Mouse (Mus musculus) lung, embryonic 14.5 days (tissue): ENCODE data around the gene Slc27a5. TPM values are rescaled to one million over a fixed set of nuclear protein-coding genes. Genes with fewer than 3 reads are reported as not detected.

Experiments
- ATAC-seq: fragments of 200-750 bp; cut with Nextera tagmentation; 2 replicates; pipeline ENCODE4 v1.8.0; 2017; ENCODE audit warnings: mild to moderate bottlenecking, moderate TSS enrichment, moderate library complexity; ENCODE audit not compliant: insufficient read depth
- DNase-seq: peaks from one replicate; pipeline ENCODE4 v3.0.0-alpha.2; 2015
- H3K27ac ChIP-seq: fragments of 300-500 bp; sonication (generic); 2 replicates; pipeline ENCODE4 v1.5.1; 2014; ENCODE audit warnings: low read depth, mild to moderate bottlenecking, moderate library complexity
- H3K27me3 ChIP-seq: fragments of 300-500 bp; sonication (generic); 2 replicates; pipeline ENCODE4 v1.6.1; 2014; ENCODE audit warnings: low read length, control low read depth; ENCODE audit not compliant: insufficient read depth
- H3K36me3 ChIP-seq: fragments of 300-500 bp; sonication (generic); 2 replicates; pipeline ENCODE4 v1.6.1; 2014; ENCODE audit warnings: control low read depth; ENCODE audit not compliant: insufficient read depth
- H3K4me1 ChIP-seq: fragments of 300-500 bp; sonication (generic); 2 replicates; pipeline ENCODE4 v1.6.1; 2014; ENCODE audit warnings: antibody characterized with exemption, control low read depth; ENCODE audit not compliant: insufficient read depth
- H3K4me2 ChIP-seq: fragments of 300-500 bp; sonication (generic); 2 replicates; pipeline ENCODE4 v1.6.1; 2014; ENCODE audit warnings: mild to moderate bottlenecking
- H3K4me3 ChIP-seq: fragments of 300-500 bp; sonication (generic); 2 replicates; pipeline ENCODE4 v1.5.1; 2014; ENCODE audit warnings: low read depth, low read length
- H3K9ac ChIP-seq: fragments of 300-500 bp; sonication (generic); 2 replicates; pipeline ENCODE4 v1.6.1; 2014
- H3K9me3 ChIP-seq: fragments of 300-500 bp; sonication (generic); 2 replicates; pipeline ENCODE4 v1.6.1; 2016; ENCODE audit warnings: low read depth, low read length, control low read depth
- CTCF ChIP-seq: IDR thresholded peaks from 2 replicates; pipeline ENCODE4 v1.5.1; 2016; ENCODE audit warnings: antibody characterized with exemption, low read depth
- WGBS: fragments of 180-500 bp; shearing (Covaris S2); extraction: QIAGEN DNeasy Blood & Tissue Kit; methylation state at CpG from one replicate; pipeline ENCODE4 v1.1.7; 2014; 5-methylcytosine and 5-hydroxymethylcytosine counted together
- polyA plus RNA-seq: library from polyadenylated mRNA; unstranded; fragments of >200 nt; fragmentation: Nextera tagmentation; extraction: Ambion mirVana; gene quantifications from 2 replicates; pipeline ENCODE4 v1.2.1, GENCODE M21; 2014

Slc27a5 gene
- polyA plus RNA-seq, 1 experiment from 2014 or later: not detected

DNA sequence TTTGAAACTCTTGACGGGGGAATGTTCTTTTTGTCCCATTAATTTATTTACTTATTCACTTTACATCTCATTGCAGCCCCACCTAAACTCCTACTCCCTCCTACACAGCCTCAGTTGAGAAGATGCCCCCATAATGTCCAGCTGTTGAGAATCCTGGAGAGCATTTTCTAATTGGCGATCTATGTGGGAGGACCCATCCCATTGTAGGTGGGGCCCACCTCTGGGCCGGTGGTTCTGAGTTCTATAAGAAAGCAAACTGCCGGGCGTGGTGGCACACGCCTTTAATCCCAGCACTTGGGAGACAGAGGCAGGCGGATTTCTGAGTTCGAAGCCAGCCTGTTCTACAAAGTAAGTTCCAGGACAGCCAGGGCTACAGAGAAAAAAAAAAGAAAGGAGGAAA lies 11.1 kb downstream of the Slc27a5 start:
- DNase-seq (no peak), ATAC-seq (no peak)
- 80% methylated on average over 8 of the region's 8 CpGs for WGBS
- Histone ChIP-seq H3K4me1 (no peaks in the 10 kb centered on the region), H3K9me3 (no peaks in the 10 kb centered on the region), H3K4me2 (no peak overlapping the region), H3K27ac (no peak overlapping the region), H3K4me3 (no peak overlapping the region), H3K36me3 (0 out of 2 replicates have a peak, but pooled peaks cover 4% of the 10 kb centered on the region), H3K9ac (no peak overlapping the region), H3K27me3 (no peaks in the 10 kb centered on the region)
- no peak for TF ChIP-seq CTCF

DNA sequence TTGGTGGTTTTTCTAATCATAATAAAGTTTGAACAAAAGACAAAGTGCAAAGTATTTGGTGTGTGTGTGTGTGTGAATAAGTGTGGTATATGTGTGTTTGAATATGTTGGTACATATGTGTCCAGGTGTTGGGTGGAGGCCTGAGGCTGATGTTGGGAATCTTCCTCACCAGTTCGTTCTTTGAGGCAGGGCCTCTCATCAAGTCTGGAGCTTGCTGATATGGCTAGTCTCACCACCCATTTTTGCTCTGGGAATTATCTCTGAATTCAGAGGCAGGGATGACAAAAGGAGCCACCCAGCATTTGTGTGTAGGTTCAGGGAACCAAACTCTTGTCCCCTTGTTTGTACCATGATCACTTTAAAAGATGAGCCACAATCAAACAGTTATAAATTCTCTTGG lies 12.3 kb downstream of the Slc27a5 start:
- Histone ChIP-seq H3K36me3 (0 out of 2 replicates have a peak, but pooled peaks cover 4% of the 10 kb centered on the region), H3K27me3 (no peaks in the 10 kb centered on the region), H3K9ac (no peak overlapping the region), H3K27ac (no peak overlapping the region), H3K4me2 (no peak overlapping the region), H3K9me3 (no peaks in the 10 kb centered on the region), H3K4me1 (no peaks in the 10 kb centered on the region), H3K4me3 (no peak overlapping the region)
- no peak for ATAC-seq
- no peak for DNase-seq
- no peak for TF ChIP-seq CTCF
- WGBS: 83% methylated on average over 1 of the region's 1 CpGs

DNA sequence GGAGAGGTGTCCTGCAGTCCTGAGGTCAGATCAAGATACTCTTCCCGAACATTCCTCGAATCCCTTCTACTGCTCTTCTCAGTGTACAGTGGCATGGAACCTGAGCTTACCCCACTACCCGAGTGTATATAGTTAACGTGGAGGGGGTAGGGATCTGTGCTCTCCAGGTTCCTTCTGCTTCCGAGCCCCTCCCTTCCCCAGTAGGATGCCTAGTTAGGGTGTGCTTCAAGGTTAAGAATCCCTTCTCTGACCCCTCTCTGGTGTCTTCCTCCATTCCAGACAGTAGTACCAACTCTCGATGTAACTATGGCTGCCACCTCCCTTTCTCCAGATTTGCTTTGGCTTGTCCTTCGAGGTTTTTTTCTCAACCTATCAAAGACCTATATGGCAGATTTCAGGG lies 17.7 kb downstream of the Slc27a5 start:
- DNase-seq: no peak
- Histone ChIP-seq H3K4me2 (no peak overlapping the region), H3K27me3 (no peaks in the 10 kb centered on the region), H3K4me3 (no peak overlapping the region), H3K9ac (no peak overlapping the region), H3K27ac (no peak overlapping the region), H3K9me3 (no peaks in the 10 kb centered on the region), H3K4me1 (no peaks in the 10 kb centered on the region), H3K36me3 (0 out of 2 replicates have a peak, but pooled peaks cover 4% of the 10 kb centered on the region)
- WGBS: 74% methylated on average over 7 of the region's 7 CpGs
- no peak for TF ChIP-seq CTCF
- ATAC-seq: no peak

DNA sequence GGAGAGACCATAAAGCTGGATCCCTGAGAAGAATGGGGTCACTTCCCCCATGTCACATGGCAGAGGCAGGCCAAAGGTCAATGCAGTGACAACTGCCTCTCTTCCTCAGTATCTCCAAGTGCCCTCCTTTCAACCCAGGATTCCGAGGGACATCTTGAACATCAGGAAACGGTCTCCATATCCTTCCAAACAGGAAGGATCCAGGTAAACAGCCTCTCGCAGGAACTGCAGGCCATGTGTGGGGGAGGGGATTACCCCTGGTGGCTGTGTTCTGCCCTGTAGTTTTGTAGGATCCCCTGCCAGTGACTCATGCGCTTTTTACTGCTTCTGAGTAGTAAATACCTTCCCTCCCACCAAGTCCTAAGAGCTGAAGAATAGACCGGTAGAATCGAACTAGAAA lies 18.2 kb downstream of the Slc27a5 start:
- ATAC-seq: no peak
- no peak for TF ChIP-seq CTCF
- Histone ChIP-seq H3K4me3 (no peak overlapping the region), H3K4me1 (no peaks in the 10 kb centered on the region), H3K4me2 (no peak overlapping the region), H3K36me3 (0 out of 2 replicates have a peak, but pooled peaks cover 4% of the 10 kb centered on the region), H3K27ac (no peak overlapping the region), H3K9me3 (no peaks in the 10 kb centered on the region), H3K9ac (no peak overlapping the region), H3K27me3 (no peaks in the 10 kb centered on the region)
- 66% methylated on average over 6 of the region's 6 CpGs for WGBS
- DNase-seq: peak; percentile 12

DNA sequence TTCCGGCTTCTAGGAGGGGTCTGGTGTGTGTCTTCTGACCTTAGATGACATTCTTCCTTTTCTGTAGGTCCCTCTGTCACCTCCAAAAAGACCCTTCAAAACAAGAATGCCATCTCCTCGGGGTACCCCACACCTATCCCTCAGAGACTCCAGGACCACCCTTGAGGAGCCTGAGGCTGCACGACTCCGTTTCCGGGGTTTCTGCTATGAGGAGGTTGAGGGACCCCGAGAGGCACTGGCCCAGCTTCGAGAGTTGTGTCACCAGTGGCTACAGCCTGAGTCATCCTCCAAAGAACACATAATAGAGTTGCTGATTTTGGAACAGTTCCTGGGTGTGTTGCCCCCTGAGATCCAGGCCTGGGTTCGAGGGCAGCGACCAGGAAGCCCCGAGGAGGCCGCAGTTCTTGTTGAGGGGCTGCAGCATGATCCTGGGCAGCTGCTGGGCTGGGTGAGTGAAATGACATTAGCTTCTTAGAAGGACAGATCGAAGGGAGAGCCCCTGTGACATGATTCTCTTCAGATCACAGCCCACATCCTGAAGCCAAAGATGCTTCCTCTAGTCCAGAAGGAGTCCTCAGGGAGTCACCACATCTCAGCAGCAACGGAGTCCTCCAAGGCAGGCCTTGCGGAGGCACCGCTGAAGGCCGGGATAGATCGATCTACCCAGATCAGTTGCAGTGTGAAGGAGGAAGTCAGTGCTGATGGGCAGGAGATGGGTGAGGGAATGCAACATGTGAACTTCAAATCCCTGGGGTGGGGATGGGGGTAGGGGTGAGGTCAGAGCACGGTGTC lies 18.9 kb downstream of the Slc27a5 start:
- no peaks in the 10 kb centered on the region for H3K27me3 ChIP-seq
- H3K4me2 ChIP-seq: peak overlapping the region; percentile 90
- TF ChIP-seq CTCF: no peak
- peak overlapping the region; percentile 60; the same call in 1 of the 2 replicates for H3K4me3 ChIP-seq
- peak overlapping the region; percentile 78 for H3K9ac ChIP-seq
- ATAC-seq (no peak), DNase-seq (no peak)
- 84% methylated on average over 18 of the region's 18 CpGs for WGBS
- no peaks in the 10 kb centered on the region for H3K4me1 ChIP-seq
- 0 out of 2 replicates have a peak, but pooled peaks cover 4% of the 10 kb centered on the region for H3K36me3 ChIP-seq
- no peaks in the 10 kb centered on the region for H3K9me3 ChIP-seq
- peak overlapping the region; percentile 93 for H3K27ac ChIP-seq

DNA sequence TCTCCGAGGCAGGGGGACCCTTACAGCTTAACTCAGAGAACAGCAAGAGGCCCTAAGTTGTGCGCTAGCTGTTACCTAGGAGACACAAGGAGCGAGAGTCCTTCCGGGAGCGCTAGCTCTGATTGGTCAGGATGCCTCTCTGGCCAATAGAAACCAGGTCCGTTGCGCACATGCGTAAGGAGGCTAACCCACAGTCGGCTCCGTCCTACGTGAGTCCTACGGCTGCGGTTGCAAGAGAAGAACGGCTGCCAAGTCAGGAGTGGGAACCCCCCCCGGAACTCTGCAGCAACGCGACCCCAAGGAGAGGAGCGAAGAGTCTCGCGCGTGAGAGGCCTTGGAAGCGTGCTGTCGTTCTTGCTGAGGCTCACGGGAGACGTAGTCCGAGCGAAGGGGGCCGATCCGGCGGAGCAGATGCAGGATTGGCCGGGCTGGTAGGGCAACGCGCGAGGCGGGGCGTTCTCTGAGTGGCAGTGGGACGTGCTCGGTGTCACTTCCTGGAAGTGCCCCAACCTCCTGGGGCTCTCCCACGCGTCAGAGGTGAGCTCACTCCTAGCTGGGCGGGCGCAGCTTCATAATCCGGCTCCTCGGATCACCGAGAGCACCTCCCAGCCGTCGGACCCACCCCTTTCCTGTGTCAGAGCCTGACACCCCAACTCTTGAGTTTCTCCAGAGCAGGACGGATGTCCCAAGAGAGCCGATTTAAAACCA lies 20.2 kb downstream of the Slc27a5 start, which contains the start of gene Zfp446:
Gene Zfp446 (plus strand): TSS at position 167 of the 708 bp plus-strand sequence.
- H3K27ac ChIP-seq: peak within 1 kb of the TSS; percentile 94
- H3K4me1 ChIP-seq: no peaks in the 10 kb centered on the region
- H3K9me3 ChIP-seq: no peaks in the 10 kb centered on the region
- H3K4me2 ChIP-seq: peak within 1 kb of the TSS; percentile 90
- ATAC-seq (peak; percentile 99), DNase-seq (peak; percentile 98)
- peak within 1 kb of the TSS; percentile 60 for H3K4me3 ChIP-seq
- H3K9ac ChIP-seq: peak within 1 kb of the TSS; percentile 78
- H3K27me3 ChIP-seq: no peaks in the 10 kb centered on the region
- no peak for TF ChIP-seq CTCF
- peaks cover 10% of the 10 kb centered on the region; the same call in 1 of the 2 replicates for H3K36me3 ChIP-seq
- under 1% methylated on average over 49 of the region's 49 CpGs for WGBS

DNA sequence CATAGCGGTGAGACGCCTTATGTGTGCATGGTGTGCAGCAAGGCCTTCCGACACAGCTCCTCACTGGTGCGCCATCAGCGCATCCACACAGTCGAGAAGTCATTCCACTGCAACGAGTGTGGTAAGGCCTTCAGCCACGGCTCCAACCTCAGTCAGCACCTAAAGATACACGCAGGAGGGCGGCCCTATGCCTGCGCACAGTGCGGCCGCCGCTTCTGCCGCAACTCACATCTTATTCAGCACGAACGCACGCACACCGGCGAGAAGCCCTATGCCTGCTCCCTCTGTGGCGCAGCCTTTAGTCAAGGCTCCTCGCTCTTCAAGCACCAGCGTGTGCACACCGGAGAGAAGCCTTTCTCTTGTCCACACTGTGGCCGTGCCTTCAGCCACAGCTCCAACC lies 27.1 kb downstream of the Slc27a5 start:
- no peak overlapping the region for H3K9ac ChIP-seq
- no peak for TF ChIP-seq CTCF
- no peaks in the 10 kb centered on the region for H3K9me3 ChIP-seq
- no peak for DNase-seq
- H3K27me3 ChIP-seq: no peaks in the 10 kb centered on the region
- peaks cover 5% of the 10 kb centered on the region; the same call in 1 of the 2 replicates for H3K4me1 ChIP-seq
- H3K27ac ChIP-seq: no peak overlapping the region
- WGBS: 94% methylated on average over 25 of the region's 25 CpGs
- H3K4me2 ChIP-seq: no peak overlapping the region
- no peak for ATAC-seq
- peaks cover 49% of the 10 kb centered on the region for H3K36me3 ChIP-seq
- no peak overlapping the region for H3K4me3 ChIP-seq
